Comparison of ENCODE assay signal across 10 mouse cellular contexts in the genomic region with DNA sequence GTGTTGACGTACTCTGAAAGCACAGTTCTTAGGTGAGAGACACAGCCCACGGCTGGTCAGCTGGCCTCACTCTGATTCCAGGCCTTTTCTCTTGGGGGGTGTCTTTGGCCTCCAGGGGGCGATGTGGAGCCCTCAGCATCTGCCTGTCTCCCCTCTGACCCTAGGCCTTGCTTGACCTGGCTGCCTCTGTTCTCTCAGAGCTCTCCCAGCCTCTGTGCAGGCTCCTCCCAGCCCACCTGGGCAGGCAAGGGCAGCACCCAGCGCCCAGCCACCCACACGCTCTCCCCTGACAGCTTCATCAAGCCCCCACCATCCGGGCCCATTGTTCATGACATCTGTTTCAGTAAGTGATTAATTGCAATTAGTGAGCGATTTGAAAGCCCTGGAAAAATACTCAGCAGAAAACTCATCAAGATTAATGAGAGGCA.
DNase-seq lines count a peak whose midpoint lies in the region; ATAC-seq and TF ChIP-seq lines count a peak whose summit lies in the region.
"Had no signal": no experiment of that assay in that cellular context is flagged by ENCODE, and none has a peak within 500 bp of the region (broad histone marks: within the 10 kb centered on the region; RNA-seq: fewer than 3 reads in every experiment).

No protein-coding gene starts in this region.

- H3K36me3 ChIP-seq in midbrain, embryonic 10.5 days, result no peaks in the 10 kb centered on the region
- H3K36me3 ChIP-seq in midbrain, embryonic 16.5 days (ENCODE audit: control insufficient read depth, insufficient read depth, low read length), result no peaks in the 10 kb centered on the region
- H3K36me3 ChIP-seq in forebrain, embryonic 12.5 days (replicated peaks), result no peaks in the 10 kb centered on the region
- no peaks in the 10 kb centered on the region for H3K36me3 ChIP-seq in kidney, postnatal 0 days (ENCODE audit: insufficient read depth, low read length)
- no peaks in the 10 kb centered on the region for H3K36me3 ChIP-seq in midbrain, embryonic 14.5 days (ENCODE audit: control insufficient read depth, insufficient read depth, low read length)
- H3K36me3 ChIP-seq: embryonic facial prominence, embryonic 13.5 days; limb, embryonic 13.5 days had no signal

- H3K4me1 ChIP-seq in midbrain, embryonic 10.5 days, result peaks cover 73% of the 10 kb centered on the region
- peaks cover 10% of the 10 kb centered on the region; the same call in 1 of the 2 replicates for H3K4me1 ChIP-seq in midbrain, embryonic 16.5 days (ENCODE audit: control insufficient read depth, insufficient read depth, low read length)
- H3K4me1 ChIP-seq in forebrain, embryonic 12.5 days, result peaks cover 62% of the 10 kb centered on the region
- no peaks in the 10 kb centered on the region; the same call in 1 of the 2 replicates for H3K4me1 ChIP-seq in kidney, postnatal 0 days (replicated peaks; ENCODE audit: insufficient read depth, low read length)
- peaks cover 31% of the 10 kb centered on the region for H3K4me1 ChIP-seq in midbrain, embryonic 14.5 days (ENCODE audit: control insufficient read depth, insufficient read depth, low read length)

- no peaks in the 10 kb centered on the region for H3K9me3 ChIP-seq in midbrain, embryonic 10.5 days (replicated peaks)
- no peaks in the 10 kb centered on the region for H3K9me3 ChIP-seq in midbrain, embryonic 16.5 days (replicated peaks; ENCODE audit: control insufficient read depth, low read length, poor library complexity, severe bottlenecking)
- H3K9me3 ChIP-seq in forebrain, embryonic 12.5 days, result no peaks in the 10 kb centered on the region
- no peaks in the 10 kb centered on the region for H3K9me3 ChIP-seq in kidney, postnatal 0 days (replicated peaks; ENCODE audit: low read length)
- no peaks in the 10 kb centered on the region for H3K9me3 ChIP-seq in midbrain, embryonic 14.5 days (ENCODE audit: control insufficient read depth, low read length)
- H3K9me3 ChIP-seq: embryonic facial prominence, embryonic 13.5 days; limb, embryonic 13.5 days had no signal

- no peak overlapping the region for H3K4me3 ChIP-seq in midbrain, embryonic 10.5 days
- H3K4me3 ChIP-seq in midbrain, embryonic 16.5 days (ENCODE audit: low read depth, low read length), result no peak overlapping the region
- no peak overlapping the region for H3K4me3 ChIP-seq in forebrain, embryonic 12.5 days (replicated peaks)
- H3K4me3 ChIP-seq in kidney, postnatal 0 days (replicated peaks; ENCODE audit: low read depth, low read length), result no peak overlapping the region
- H3K4me3 ChIP-seq in midbrain, embryonic 14.5 days (replicated peaks; ENCODE audit: low read depth, low read length), result no peak overlapping the region
- H3K4me3 ChIP-seq: embryonic facial prominence, embryonic 13.5 days; limb, embryonic 13.5 days had no signal

- H3K27me3 ChIP-seq in midbrain, embryonic 10.5 days (ENCODE audit: low read depth, poor library complexity, severe bottlenecking), result peaks cover 71% of the 10 kb centered on the region
- no peaks in the 10 kb centered on the region; the same call in 1 of the 2 replicates for H3K27me3 ChIP-seq in midbrain, embryonic 16.5 days (ENCODE audit: control insufficient read depth, insufficient read depth, low read depth, low read length)
- peaks cover 38% of the 10 kb centered on the region; the same call in 1 of the 2 replicates for H3K27me3 ChIP-seq in forebrain, embryonic 12.5 days
- no peaks in the 10 kb centered on the region for H3K27me3 ChIP-seq in kidney, postnatal 0 days (ENCODE audit: insufficient read depth, low read length)
- H3K27me3 ChIP-seq in midbrain, embryonic 14.5 days (ENCODE audit: control insufficient read depth, insufficient read depth, low read length), result no peaks in the 10 kb centered on the region
- H3K27me3 ChIP-seq: embryonic facial prominence, embryonic 13.5 days had no signal

- DNase-seq in midbrain, embryonic 10.5 days (ENCODE audit: low spot score), result peak; percentile 66
- peak; percentile 74 for DNase-seq in adrenal gland, postnatal 10 days
- DNase-seq in kidney, postnatal 0 days (ENCODE audit: low spot score), result no peak
- peak; percentile 63 for DNase-seq in midbrain, embryonic 14.5 days
- peak; percentile 47 for DNase-seq in yolk sac, embryonic 10.5 days (ENCODE audit: low spot score)

- no peak overlapping the region for H3K9ac ChIP-seq in midbrain, embryonic 16.5 days (ENCODE audit: low read depth, low read length)
- H3K9ac ChIP-seq in forebrain, embryonic 12.5 days, result no peak overlapping the region
- H3K9ac ChIP-seq in kidney, postnatal 0 days (ENCODE audit: low read depth, low read length), result no peak overlapping the region
- H3K9ac ChIP-seq in midbrain, embryonic 14.5 days (replicated peaks; ENCODE audit: low read length), result no peak overlapping the region
- H3K9ac ChIP-seq: embryonic facial prominence, embryonic 13.5 days; limb, embryonic 13.5 days had no signal

- peak overlapping the region; percentile 14 for H3K27ac ChIP-seq in midbrain, embryonic 10.5 days (replicated peaks)
- H3K27ac ChIP-seq in midbrain, embryonic 16.5 days (ENCODE audit: low read length), result no peak overlapping the region
- H3K27ac ChIP-seq in forebrain, embryonic 12.5 days, result peak overlapping the region; percentile 75
- no peak overlapping the region for H3K27ac ChIP-seq in kidney, postnatal 0 days
- no peak overlapping the region for H3K27ac ChIP-seq in midbrain, embryonic 14.5 days (replicated peaks; ENCODE audit: low read depth, low read length)
- H3K27ac ChIP-seq: embryonic facial prominence, embryonic 13.5 days; limb, embryonic 13.5 days had no signal

- peak; percentile 76 for TF ChIP-seq CTCF in kidney, postnatal 0 days (IDR thresholded peaks at IDR 0.05; ENCODE audit: low read depth)

- no peak for ATAC-seq in midbrain, embryonic 16.5 days
- ATAC-seq in forebrain, embryonic 12.5 days (ENCODE audit: low FRiP score), result peak; percentile 42; the same call in 1 of the 2 replicates
- ATAC-seq in kidney, postnatal 0 days (replicated peaks; ENCODE audit: low FRiP score, low read depth), result no peak
- ATAC-seq in midbrain, embryonic 14.5 days (ENCODE audit: low FRiP score, low TSS enrichment), result no peak
- no peak for ATAC-seq in megakaryocyte-erythroid progenitor cell, adult 5-6 weeks (replicated peaks; ENCODE audit: low FRiP score, low TSS enrichment, poor library complexity, severe bottlenecking)

- 49% methylated on average over 7 of the region's 7 CpGs for WGBS in midbrain, embryonic 10.5 days
- 41% methylated on average over 7 of the region's 7 CpGs for WGBS in midbrain, embryonic 16.5 days
- 26% methylated on average over 7 of the region's 7 CpGs for WGBS in forebrain, embryonic 12.5 days
- 42% methylated on average over 7 of the region's 7 CpGs for WGBS in kidney, postnatal 0 days
- WGBS in midbrain, embryonic 14.5 days, result 31% methylated on average over 7 of the region's 7 CpGs

- H3K4me2 ChIP-seq in midbrain, embryonic 16.5 days (ENCODE audit: low read length), result no peak overlapping the region
- no peak overlapping the region for H3K4me2 ChIP-seq in forebrain, embryonic 12.5 days
- H3K4me2 ChIP-seq in kidney, postnatal 0 days (ENCODE audit: low read length), result no peak overlapping the region
- no peak overlapping the region for H3K4me2 ChIP-seq in midbrain, embryonic 14.5 days (ENCODE audit: low read length)
- H3K4me2 ChIP-seq: embryonic facial prominence, embryonic 13.5 days; limb, embryonic 13.5 days had no signal

Comparison
In these comparisons a context has a peak if more than half of its experiments do, and no peak if none do; other contexts are left out.
1. H3K27ac ChIP-seq: peak in midbrain, embryonic 10.5 days (single experiment) and forebrain, embryonic 12.5 days (single experiment); none in midbrain, embryonic 16.5 days (single experiment), kidney, postnatal 0 days (single experiment) and midbrain, embryonic 14.5 days (single experiment).